Mouse (Mus musculus) stomach, postnatal 0 days (tissue): ENCODE measurements around the gene Egfl7. TPM values are rescaled to one million over a fixed set of nuclear protein-coding genes. Genes with fewer than 3 reads are reported as not detected.

Source experiments
- ATAC-seq: fragments of 200-750 bp; cut with Nextera tagmentation; 2 replicates; pipeline ENCODE4 v1.8.0; 2017; ENCODE audit not compliant: low FRiP score, low TSS enrichment
- DNase-seq: peaks from one replicate; pipeline ENCODE4 v3.0.0-alpha.2; 2016; ENCODE audit warnings: low spot score
- H3K27ac ChIP-seq: fragments of 300-500 bp; sonication (generic); replicated peaks from 2 replicates; pipeline ENCODE4 v1.5.1; 2014; ENCODE audit warnings: mild to moderate bottlenecking, control low read depth
- H3K27me3 ChIP-seq: fragments of 300-500 bp; sonication (generic); 2 replicates; pipeline ENCODE4 v1.6.1; 2014; ENCODE audit warnings: low read length; ENCODE audit not compliant: control insufficient read depth, insufficient read depth
- H3K36me3 ChIP-seq: fragments of 300-500 bp; sonication (generic); 2 replicates; pipeline ENCODE4 v1.6.1; 2014; ENCODE audit warnings: low read length, mixed read lengths; ENCODE audit not compliant: control insufficient read depth, insufficient read depth
- H3K4me1 ChIP-seq: fragments of 300-500 bp; sonication (generic); replicated peaks from 2 replicates; pipeline ENCODE4 v1.6.1; 2014; ENCODE audit warnings: antibody characterized with exemption; ENCODE audit not compliant: control insufficient read depth, insufficient read depth
- H3K4me2 ChIP-seq: fragments of 300-500 bp; sonication (generic); replicated peaks from 2 replicates; pipeline ENCODE4 v1.6.1; 2014; ENCODE audit warnings: low read depth, mild to moderate bottlenecking, control low read depth, moderate library complexity
- H3K4me3 ChIP-seq: fragments of 300-500 bp; sonication (generic); 2 replicates; pipeline ENCODE4 v1.5.1; 2014; ENCODE audit warnings: low read depth, low read length, control low read depth
- H3K9ac ChIP-seq: fragments of 300-500 bp; sonication (generic); 2 replicates; pipeline ENCODE4 v1.6.1; 2014; ENCODE audit warnings: mild to moderate bottlenecking, low read length, control low read depth, mixed read lengths
- H3K9me3 ChIP-seq: fragments of 300-500 bp; sonication (generic); 2 replicates; pipeline ENCODE4 v1.6.1; 2016; ENCODE audit warnings: low read length; ENCODE audit not compliant: control insufficient read depth
- CTCF ChIP-seq: IDR thresholded peaks from 2 replicates; pipeline ENCODE4 v1.5.1; 2016; ENCODE audit warnings: antibody characterized with exemption, low read depth, mild to moderate bottlenecking, moderate library complexity
- EP300 ChIP-seq: optimal IDR thresholded peaks from 2 replicates; pipeline ENCODE3; 2016; ENCODE audit warnings: antibody characterized with exemption
- WGBS: fragments of 180-500 bp; shearing (Covaris S2); extraction: QIAGEN DNeasy Blood & Tissue Kit; methylation state at CpG from one replicate; pipeline ENCODE4 v1.1.7; 2014; 5-methylcytosine and 5-hydroxymethylcytosine counted together
- polyA plus RNA-seq: library from polyadenylated mRNA; unstranded; fragments of >200 nt; fragmentation: Nextera tagmentation; extraction: Ambion mirVana; gene quantifications from 2 replicates; pipeline ENCODE4 v1.2.1, GENCODE M21; 2015

The Egfl7 gene
- polyA plus RNA-seq, 1 experiment from 2014 or later, result 49.7 TPM

- 80% methylated on average over 4 of the region's 4 CpGs for WGBS
- H3K4me3 ChIP-seq, result no peak overlapping the region
Observed at GRCm38 (mm10) chr2:26637316-26637932, 57.6 kb downstream of the Egfl7 start.

GRCm38 (mm10) chr2:26638039-26638438 lies 58.2 kb downstream of the Egfl7 start:
- Histone ChIP-seq H3K4me3 (no peak overlapping the region), H3K4me2 (no peak overlapping the region; the same call in 1 of the 2 replicates), H3K9ac (no peak overlapping the region; the same call in 1 of the 2 replicates), H3K9me3 (no peaks in the 10 kb centered on the region), H3K4me1 (peaks cover 6% of the 10 kb centered on the region; the same call in 1 of the 2 replicates), H3K27me3 (no peaks in the 10 kb centered on the region), H3K36me3 (peaks cover 18% of the 10 kb centered on the region), H3K27ac (no peak overlapping the region)
- 74% methylated on average over 5 of the region's 5 CpGs for WGBS
- no peak for TF ChIP-seq EP300
- no peak for TF ChIP-seq CTCF
- ATAC-seq, result no peak
- DNase-seq, result no peak

More at GRCm38 (mm10) chr2:26637316-26637932, 57.6 kb downstream of the Egfl7 start:
- Histone ChIP-seq H3K4me2 (no peak overlapping the region), H3K36me3 (peaks cover 18% of the 10 kb centered on the region), H3K27ac (no peak overlapping the region), H3K9ac (no peak overlapping the region), H3K4me1 (peaks cover 6% of the 10 kb centered on the region; the same call in 1 of the 2 replicates), H3K27me3 (no peaks in the 10 kb centered on the region), H3K9me3 (no peaks in the 10 kb centered on the region)
- ATAC-seq, result no peak
- TF ChIP-seq EP300 (no peak), CTCF (no peak)
- no peak for DNase-seq

GRCm38 (mm10) chr2:26638572-26638971 lies 58.8 kb downstream of the Egfl7 start:
- Histone ChIP-seq H3K36me3 (peaks cover 18% of the 10 kb centered on the region), H3K27me3 (no peaks in the 10 kb centered on the region), H3K4me1 (peaks cover 6% of the 10 kb centered on the region; the same call in 1 of the 2 replicates), H3K9ac (peak overlapping the region; percentile 81), H3K27ac (peak overlapping the region; percentile 92; the same call in 1 of the 2 replicates), H3K9me3 (no peaks in the 10 kb centered on the region), H3K4me3 (peak overlapping the region; percentile 76; the same call in 1 of the 2 replicates), H3K4me2 (peak overlapping the region; percentile 63)
- no peak for TF ChIP-seq CTCF
- no peak for TF ChIP-seq EP300
- DNase-seq (no peak), ATAC-seq (no peak)
- 42% methylated on average over 5 of the region's 5 CpGs for WGBS

- TF ChIP-seq EP300 (no peak), CTCF (peak; percentile 75)
- peaks cover 18% of the 10 kb centered on the region for H3K36me3 ChIP-seq
- DNase-seq (peak; percentile 78), ATAC-seq (peak; percentile 72)
- no peaks in the 10 kb centered on the region for H3K9me3 ChIP-seq
- peak overlapping the region; percentile 76 for H3K4me3 ChIP-seq
- H3K9ac ChIP-seq, result peak overlapping the region; percentile 81
- 3% methylated on average over 8 of the region's 8 CpGs for WGBS
- H3K4me2 ChIP-seq, result peak overlapping the region; percentile 63
- H3K27ac ChIP-seq, result peak overlapping the region; percentile 92
- H3K4me1 ChIP-seq, result peaks cover 6% of the 10 kb centered on the region; the same call in 1 of the 2 replicates
- no peaks in the 10 kb centered on the region for H3K27me3 ChIP-seq
Observed at GRCm38 (mm10) chr2:26639083-26639482, 59.3 kb downstream of the Egfl7 start.

- 3% methylated on average over 49 of the region's 49 CpGs for WGBS
- ATAC-seq, result peak; percentile 82
Observed at GRCm38 (mm10) chr2:26639838-26640830, 60.3 kb downstream of the Egfl7 start.

More at GRCm38 (mm10) chr2:26639838-26640830, 60.3 kb downstream of the Egfl7 start:
- H3K4me2 ChIP-seq, result peak overlapping the region; percentile 63
- H3K27ac ChIP-seq, result peak overlapping the region; percentile 92
- no peaks in the 10 kb centered on the region for H3K27me3 ChIP-seq
- H3K4me3 ChIP-seq, result peak overlapping the region; percentile 76
- peaks cover 18% of the 10 kb centered on the region for H3K36me3 ChIP-seq
- peak; percentile 97 for TF ChIP-seq CTCF
- TF ChIP-seq EP300, result no peak
- H3K9me3 ChIP-seq, result no peaks in the 10 kb centered on the region
- DNase-seq, result peak; percentile 97
- H3K4me1 ChIP-seq, result peaks cover 6% of the 10 kb centered on the region; the same call in 1 of the 2 replicates
- peak overlapping the region; percentile 81 for H3K9ac ChIP-seq
